Mouse (Mus musculus) embryo, embryonic 10.5 days (tissue): Measurements from ENCODE around the gene Msh4.
A peak's percentile ranks its signal among the peaks of the same experiment; 100 is the strongest.
"Not testable (repeated sequence)": the region's sequence is repeated elsewhere in the genome, so short reads cannot be mapped to it uniquely, and the experiment has no call there.

Experiments used
- DNase-seq: peaks from one replicate; pipeline ENCODE4 v3.0.0-alpha.2; 2015; ENCODE audit warnings: low spot score

The Msh4 gene

DNA sequence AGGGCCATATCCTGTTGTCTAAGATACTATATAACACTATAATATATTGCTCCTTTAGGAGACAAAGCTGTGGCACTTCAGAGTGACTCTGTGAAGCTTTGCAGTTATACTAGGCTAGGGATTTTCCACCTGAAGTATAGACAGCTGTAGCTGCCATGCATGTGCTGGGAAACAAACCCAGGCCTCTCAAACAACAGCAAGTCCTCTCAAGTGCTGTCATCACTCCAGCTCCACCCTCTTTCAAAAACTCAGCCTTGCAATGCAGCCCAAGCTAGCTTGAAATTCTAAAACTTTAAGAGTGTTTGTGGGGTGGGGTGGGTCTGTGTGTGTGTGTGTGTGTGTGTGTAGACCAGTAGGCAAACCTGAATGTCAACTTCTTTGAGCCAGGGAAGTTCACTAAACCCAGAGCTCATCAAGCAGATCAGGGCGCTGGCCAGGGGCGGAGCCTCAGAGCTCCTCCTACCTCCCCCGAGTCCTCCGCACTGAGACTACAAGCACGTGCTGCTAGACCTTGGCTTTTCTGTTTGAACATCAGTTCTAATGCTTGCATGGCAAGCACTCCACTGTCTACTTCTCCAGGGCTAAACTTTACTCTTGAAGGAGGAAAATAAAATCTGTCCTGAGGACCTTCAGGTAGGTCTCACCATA lies 56.4 kb downstream of the Msh4 start:
- peak; percentile 55 for DNase-seq

DNA sequence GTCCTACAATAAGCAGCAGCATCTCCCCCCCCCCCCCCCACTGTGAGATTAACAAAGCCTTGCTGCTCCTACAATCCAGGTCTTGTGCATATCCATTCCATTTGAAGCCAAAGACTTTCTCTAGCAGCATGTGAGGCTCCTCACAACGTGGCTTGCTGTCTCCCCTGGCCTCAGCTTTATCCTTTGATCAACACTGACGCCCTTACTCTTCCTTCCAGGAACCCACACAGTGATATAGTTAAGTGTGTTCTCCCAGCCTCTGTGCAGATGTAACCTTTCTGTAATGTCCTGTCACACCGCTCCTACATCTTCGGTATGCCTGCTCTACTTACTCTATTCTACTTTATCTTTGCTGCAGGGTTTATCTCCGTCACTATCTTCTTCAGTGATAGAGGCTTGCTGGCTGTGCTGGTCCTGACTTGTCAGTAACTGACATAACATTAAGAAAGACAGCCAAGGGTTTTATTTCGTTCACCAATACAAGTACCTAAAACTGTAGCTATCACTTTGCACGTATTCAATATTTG lies 58.7 kb downstream of the Msh4 start:
- no peak for DNase-seq

GRCm38 (mm10) chr3:153846109-153846508 lies 59.8 kb downstream of the Msh4 start:
- no peak for DNase-seq

DNA sequence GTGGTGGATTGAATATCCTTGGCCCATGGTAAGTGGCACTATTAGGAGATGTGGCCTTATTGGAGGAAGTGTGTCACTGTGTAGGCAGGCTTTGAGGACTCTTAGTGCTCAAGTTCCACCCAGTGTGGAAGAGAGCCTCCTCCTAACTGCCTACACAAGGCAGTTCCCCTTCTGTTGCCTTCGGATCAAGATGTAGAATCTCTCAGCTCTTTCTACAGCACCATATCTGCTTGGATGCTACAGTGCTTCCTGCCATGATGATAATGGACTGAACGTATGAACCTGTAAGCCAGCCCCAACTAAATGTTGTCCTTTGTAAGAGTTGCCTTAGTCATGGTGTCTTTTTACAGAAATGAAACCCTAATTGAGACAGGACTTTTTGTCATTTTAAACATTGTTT lies 60.4 kb downstream of the Msh4 start:
- no peak for DNase-seq

GRCm38 (mm10) chr3:153844757-153845156 lies 61.2 kb downstream of the Msh4 start:
- no peak for DNase-seq

GRCm38 (mm10) chr3:153844030-153844429 lies 61.9 kb downstream of the Msh4 start, which contains the start of gene Asb17:
TSS of gene Asb17 (plus strand) at chr3:153844209.
- no peak for DNase-seq

GRCm38 (mm10) chr3:153837593-153837992 lies 68.3 kb downstream of the Msh4 start:
- DNase-seq: no peak

- no peak for DNase-seq
These were observed 69.6 kb downstream of the Msh4 start for GRCm38 (mm10) chr3:153836316-153836715.

DNA sequence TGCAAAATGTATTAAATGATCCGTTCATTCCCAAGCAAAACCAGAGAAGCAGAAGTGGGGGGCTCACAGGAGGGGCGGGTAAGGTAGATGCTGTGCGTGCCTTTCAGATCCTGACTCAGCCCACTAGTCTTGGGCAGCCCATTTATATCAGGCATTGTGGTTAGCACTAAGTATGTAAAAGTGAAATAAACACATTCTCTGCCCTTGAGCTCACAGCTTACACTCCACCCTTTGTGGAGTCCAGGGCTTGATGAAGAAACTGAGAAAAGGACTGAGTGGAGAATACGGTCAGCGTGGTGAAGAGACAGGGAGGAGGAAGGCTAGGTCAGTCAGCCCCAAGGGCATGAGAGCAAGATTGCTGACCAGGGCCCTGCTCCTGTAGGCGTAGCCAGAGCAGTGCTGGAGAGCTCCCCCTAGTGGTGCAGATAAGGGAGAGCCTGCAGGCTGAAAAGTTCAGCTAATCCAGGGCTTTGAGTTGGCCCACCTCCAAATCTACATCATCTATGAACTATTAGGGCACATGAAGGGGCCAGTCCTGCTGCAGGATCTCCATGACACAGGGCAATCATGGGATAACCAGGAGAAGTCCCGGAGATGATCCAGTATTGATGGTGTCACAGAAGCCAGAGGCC lies 70.4 kb downstream of the Msh4 start:
- DNase-seq: peak; percentile 83

- no peak for DNase-seq
These were observed 71.9 kb downstream of the Msh4 start for GRCm38 (mm10) chr3:153834071-153834470.

- DNase-seq: no peak
These were observed 73.3 kb downstream of the Msh4 start for GRCm38 (mm10) chr3:153832654-153832945.

DNA sequence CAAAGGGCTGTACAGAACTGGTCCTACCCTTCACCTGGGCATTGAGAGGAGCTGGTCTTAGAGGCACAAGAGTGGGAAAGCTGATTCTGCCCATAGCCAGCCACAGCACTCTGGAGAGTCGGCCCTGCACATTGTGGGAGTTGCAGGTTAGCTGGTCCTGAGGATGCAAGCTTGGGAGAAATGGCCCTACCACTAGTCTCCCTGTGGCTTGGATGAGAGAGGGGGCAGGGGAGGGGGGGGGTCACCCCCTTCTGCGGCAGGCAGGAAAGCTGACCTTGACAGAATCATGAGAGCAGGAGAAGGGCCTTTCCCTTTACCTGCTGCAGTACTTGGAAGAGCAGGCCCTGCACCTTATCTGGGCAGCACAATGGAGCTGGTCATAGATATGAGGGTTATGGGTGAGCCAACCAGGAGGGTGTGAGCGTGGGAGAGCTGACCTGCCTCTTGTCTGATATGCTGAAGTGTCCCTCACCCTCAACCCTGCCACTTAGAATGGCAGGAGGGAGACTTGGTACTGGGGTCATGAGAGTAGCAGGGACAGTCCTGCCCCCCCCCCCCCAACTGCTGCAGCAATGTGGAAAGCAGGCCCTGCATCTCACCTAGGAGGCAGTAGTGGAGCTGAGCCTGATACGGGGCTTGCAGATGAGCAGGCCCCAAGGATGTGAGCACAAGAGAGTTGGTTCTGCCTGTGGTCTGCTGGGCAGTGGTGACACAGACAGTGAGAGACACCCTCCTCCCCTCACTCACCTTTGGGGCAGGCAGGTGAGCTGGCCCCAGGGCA lies 73.9 kb downstream of the Msh4 start:
- no peak for DNase-seq

GRCm38 (mm10) chr3:153831014-153831872 lies 74.7 kb downstream of the Msh4 start:
- peak; percentile 30 for DNase-seq

- DNase-seq: not testable (repeated sequence)
These were observed 76.2 kb downstream of the Msh4 start for GRCm38 (mm10) chr3:153829788-153830187.

DNA sequence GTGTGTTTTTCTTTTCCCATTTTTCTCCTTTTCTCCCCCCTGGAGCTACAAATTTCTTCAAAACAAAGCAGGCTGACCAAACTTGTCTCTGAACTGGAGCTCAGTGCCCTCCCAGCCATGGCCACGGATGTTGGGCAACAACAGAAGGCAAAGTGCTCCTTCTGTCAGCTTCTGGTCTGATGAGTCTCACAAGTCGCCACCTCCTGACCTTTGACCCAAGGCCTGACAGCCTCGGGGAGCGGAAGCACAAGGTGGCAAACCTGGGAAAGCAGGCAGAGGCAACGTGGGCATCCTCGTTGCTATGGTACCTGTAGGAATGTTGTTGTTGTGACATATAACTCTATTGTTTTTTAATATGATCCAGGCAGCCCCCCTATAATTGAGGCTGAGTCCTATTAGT lies 79.3 kb downstream of the Msh4 start:
- peak; percentile 39 for DNase-seq

- no peak for DNase-seq
These were observed 80.7 kb downstream of the Msh4 start for GRCm38 (mm10) chr3:153825197-153825596.

DNA sequence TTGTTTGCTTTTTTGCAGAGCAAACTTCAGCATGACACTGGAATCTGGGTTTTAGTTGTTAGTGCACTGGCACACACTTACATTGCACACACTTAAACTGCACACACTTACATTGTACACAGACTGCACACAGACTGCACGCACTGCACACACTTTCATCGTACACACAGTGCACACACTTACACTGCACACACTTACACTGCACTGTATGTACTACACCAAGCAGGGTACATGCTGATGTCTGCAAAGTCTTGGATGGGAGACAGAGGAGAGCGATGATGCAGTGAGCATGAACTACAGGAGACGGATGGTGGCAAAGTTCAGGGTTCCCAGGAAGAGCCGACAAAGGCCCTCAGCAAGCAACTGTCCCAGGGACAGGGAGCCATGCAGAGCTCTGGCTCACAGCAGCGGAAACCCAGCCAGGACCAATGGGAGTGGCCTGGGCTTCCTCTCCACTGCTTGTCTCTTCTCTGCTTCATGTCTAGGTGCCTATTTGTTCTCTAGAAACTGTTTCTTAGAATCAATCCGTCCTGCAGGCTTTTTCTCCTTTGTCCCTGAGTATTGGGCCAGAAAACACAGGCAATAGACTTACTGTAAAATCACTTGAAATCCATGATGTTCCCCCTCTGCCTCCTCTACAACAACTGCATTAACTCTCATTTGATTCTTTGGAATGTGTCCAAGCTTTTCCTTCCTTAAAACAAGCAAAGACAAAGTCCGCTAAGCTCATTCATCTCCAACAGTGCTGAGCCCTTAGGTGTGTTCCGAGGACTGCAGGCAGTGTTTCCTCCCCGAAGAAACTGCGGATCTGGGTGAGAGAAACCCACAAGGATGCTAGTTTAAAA lies 82.0 kb downstream of the Msh4 start:
- no peak for DNase-seq

DNA sequence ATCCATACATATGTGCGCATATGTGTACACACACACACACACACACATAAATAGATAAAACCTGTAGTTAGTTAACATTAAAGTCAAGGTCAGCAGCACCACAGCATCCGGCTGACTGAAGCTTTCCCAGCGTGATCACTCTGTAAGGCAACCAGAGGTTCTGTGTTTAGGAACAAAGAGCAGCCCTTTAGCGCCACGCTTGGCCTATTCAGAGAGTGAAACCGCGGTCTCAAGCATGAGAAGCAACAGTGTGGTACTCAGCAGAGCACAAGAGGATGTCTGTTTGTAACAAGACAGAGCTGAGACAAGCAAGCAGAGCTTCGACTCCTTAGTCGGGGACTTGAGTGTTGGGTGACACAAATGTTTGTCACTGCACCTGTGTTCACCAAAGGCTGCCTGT lies 86.5 kb downstream of the Msh4 start:
- DNase-seq: peak; percentile 30

GRCm38 (mm10) chr3:153818723-153819122 lies 87.2 kb downstream of the Msh4 start:
- DNase-seq: no peak

DNA sequence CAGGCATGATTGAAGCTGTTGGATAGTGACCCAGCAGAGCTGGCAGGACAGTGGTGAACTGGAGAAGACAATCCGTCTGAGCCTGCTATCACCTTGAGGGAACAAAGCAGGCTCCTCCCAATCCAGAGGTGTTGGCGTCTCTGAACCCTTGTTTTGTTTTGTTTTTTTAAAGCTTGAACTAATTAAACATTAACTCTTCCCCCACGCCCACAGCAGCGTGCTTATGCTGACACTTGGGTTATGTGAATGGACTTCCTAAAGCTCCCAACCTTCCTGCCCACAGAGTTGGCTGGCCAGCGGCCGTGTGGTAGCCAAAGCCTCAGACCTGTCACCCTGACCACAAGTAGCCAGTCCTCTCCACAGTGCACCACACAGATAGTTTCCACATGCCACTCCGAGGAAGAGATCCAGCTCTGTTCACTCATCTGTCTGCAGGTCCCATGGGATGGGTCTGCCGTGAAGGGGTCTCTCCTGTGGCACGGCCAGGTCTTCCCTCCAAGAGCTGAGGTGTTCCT lies 88.5 kb downstream of the Msh4 start:
- DNase-seq: no peak

- no peak for DNase-seq
These were observed 91.9 kb downstream of the Msh4 start for GRCm38 (mm10) chr3:153814026-153814425.
